18 mouse cellular contexts compared by ENCODE assay signal in genomic region chr16:78877941-78878340, GRCm38 (mm10). TPM values are rescaled to one million over a fixed set of nuclear protein-coding genes. Genes with fewer than 3 reads are reported as not detected.
DNase-seq lines count a peak whose midpoint lies in the region; ATAC-seq and TF ChIP-seq lines count a peak whose summit lies in the region.
"Had no signal": no experiment of that assay in that cellular context is flagged by ENCODE, and none has a peak within 500 bp of the region (broad histone marks: within the 10 kb centered on the region; RNA-seq: fewer than 3 reads in every experiment).

No protein-coding gene starts in this region.

- intact Hi-C loops in gastrocnemius, postnatal 36 days (cut with DNase I) = no loop called here

- no peak for TF ChIP-seq CTCF in CH12.LX (conservative IDR thresholded peaks at IDR 0.05 in 1 of 2, IDR thresholded peaks at IDR 0.05 in 1 of 2; ENCODE audit: low read depth in 2 of 2, low read length in 2 of 2)
- TF ChIP-seq CTCF in brain, embryonic 14.5 days (IDR thresholded peaks at IDR 0.05; ENCODE audit: borderline replicate concordance, extremely low read depth, insufficient read depth, insufficient read length) = no peak

- no peaks in the 10 kb centered on the region for H3K79me2 ChIP-seq in CH12.LX (replicated peaks; ENCODE audit: control insufficient read depth, extremely low read depth, insufficient read depth, poor library complexity, severe bottlenecking)

- no peak for TF ChIP-seq POLR2A in CH12.LX (IDR thresholded peaks at IDR 0.05; ENCODE audit: low read depth, low read length)
- TF ChIP-seq POLR2A in brain, embryonic 14.5 days (IDR thresholded peaks at IDR 0.05; ENCODE audit: borderline replicate concordance, extremely low read depth, insufficient read depth, insufficient read length, poor library complexity, severe bottlenecking) = no peak

- H3K27me3 ChIP-seq in CH12.LX (replicated peaks) = no peaks in the 10 kb centered on the region
- H3K27me3 ChIP-seq: hindbrain, embryonic 15.5 days; limb, embryonic 12.5 days had no signal

- H3K4me3 ChIP-seq in CH12.LX (replicated peaks in 1 of 3; ENCODE audit: low read depth in 2 of 3, low read length in 2 of 3, poor library complexity in 1 of 3) = no peak overlapping the region
- H3K4me3 ChIP-seq: forebrain, embryonic 10.5 days; hindbrain, embryonic 15.5 days; limb, embryonic 12.5 days had no signal

- ATAC-seq in CD4-positive, CD25-positive, alpha-beta regulatory T cell, adult 4 months = no peak

- TF ChIP-seq RAD21 in CH12.LX (IDR thresholded peaks at IDR 0.05; ENCODE audit: low read depth, low read length) = no peak

- H3K9me3 ChIP-seq in CH12.LX (replicated peaks; ENCODE audit: low read length) = peaks cover 18% of the 10 kb centered on the region
- H3K9me3 ChIP-seq: forebrain, embryonic 10.5 days; hindbrain, embryonic 15.5 days; limb, embryonic 12.5 days had no signal

- H3K36me3 ChIP-seq in CH12.LX (replicated peaks in 1 of 2; ENCODE audit: control insufficient read depth in 1 of 2, insufficient read depth in 1 of 2, low read length in 1 of 2) = no peaks in the 10 kb centered on the region
- H3K36me3 ChIP-seq: forebrain, embryonic 10.5 days; hindbrain, embryonic 15.5 days; limb, embryonic 12.5 days had no signal

- H3K4me2 ChIP-seq in CH12.LX (ENCODE audit: insufficient read depth, low read depth, poor library complexity, severe bottlenecking) = no peak overlapping the region
- H3K4me2 ChIP-seq: hindbrain, embryonic 15.5 days; limb, embryonic 12.5 days had no signal

- TF ChIP-seq EP300 in CH12.LX (IDR thresholded peaks at IDR 0.05; ENCODE audit: low read length) = no peak

- DNase-seq in CD4-positive, CD25-positive, alpha-beta regulatory T cell, adult 2 months (ENCODE audit: low read depth, low spot score) = peak; percentile 48
- DNase-seq in CH12.LX (ENCODE audit: extremely low read depth) = peak; percentile 67
- peak; percentile 50 for DNase-seq in brain, embryonic 14.5 days (ENCODE audit: low read depth)
- DNase-seq in mesoderm, embryonic 11.5 days (ENCODE audit: low read depth, low spot score) = peak; percentile 35
- no peak for DNase-seq in frontal cortex, postnatal 25 days (ENCODE audit: low spot score in 2 of 2)
- DNase-seq in cerebellum, adult 18-20 months = no peak
- no peak for DNase-seq in gastrocnemius, postnatal 36 days
- DNase-seq: adrenal gland, adult 2 months; heart, postnatal 10 days; kidney, adult 2 months; lung, adult 2 months; thymus, adult 18-20 months had no signal

- no peak overlapping the region for H3K27ac ChIP-seq in CH12.LX (ENCODE audit: insufficient read depth, low read depth)
- H3K27ac ChIP-seq: forebrain, embryonic 10.5 days; hindbrain, embryonic 15.5 days; limb, embryonic 12.5 days had no signal

- no peak overlapping the region for H3K9ac ChIP-seq in CH12.LX (ENCODE audit: insufficient read depth, low read depth)
- H3K9ac ChIP-seq: hindbrain, embryonic 15.5 days; limb, embryonic 12.5 days had no signal

- no peaks in the 10 kb centered on the region for H3K4me1 ChIP-seq in CH12.LX (ENCODE audit: control insufficient read depth in 1 of 2, insufficient read depth in 2 of 2)
- H3K4me1 ChIP-seq: forebrain, embryonic 10.5 days; hindbrain, embryonic 15.5 days; limb, embryonic 12.5 days had no signal

- in situ Hi-C loops in CH12.LX (cut with MboI; ENCODE audit: low pct_ligation_motif_present, low pct_unique_long_range_greater_than_20kb, low sequenced_read_pairs) = no loop called here

- dilution Hi-C loops in CH12.LX (cut with MboI; ENCODE audit: extremely low pct_ligation_motif_present, extremely low pct_unique_long_range_greater_than_20kb, low sequenced_read_pairs) = no loop called here

TF ChIP-seq in CH12.LX, 34 proteins besides CTCF, POLR2A, EP300 and RAD21:
- no peak for TF ChIP-seq MEF2A (IDR thresholded peaks at IDR 0.05; ENCODE audit: borderline replicate concordance, low read depth, low read length)
- TF ChIP-seq RCOR1 (conservative IDR thresholded peaks at IDR 0.05; ENCODE audit: low read depth, low read length) = no peak
- TF ChIP-seq SIN3A (IDR thresholded peaks at IDR 0.05; ENCODE audit: low read length) = no peak
- no peak for TF ChIP-seq BHLHE40 (IDR thresholded peaks at IDR 0.05; ENCODE audit: low read depth, low read length)

RNA-seq across cellular contexts. Expression of gene Chodl, which starts 52.8 kb away (rescaled TPM):
- not detected for polyA plus RNA-seq in CD4-positive, CD25-positive, alpha-beta regulatory T cell, adult 4 months (2017; shearing (Covaris generic))
- total RNA-seq in CH12.LX (2012; rRNA removed) (not detected in 2 replicates), CH12.LX (2014; rRNA removed) (not detected in 2 replicates)
- not detected in 2 replicates for polyA plus RNA-seq in CH12.LX (2012; ENCODE audit: insufficient read length, low read depth)
- polyA plus RNA-seq in brain, embryonic 14.5 days (2012; rRNA removed) = 4.4 and 6.4 TPM in 2 replicates
- total RNA-seq in gastrocnemius, postnatal 36 days (2021) = 1 to 10 TPM; 8.4 to 9.2 TPM
- total RNA-seq: granulocyte monocyte progenitor cell, adult 5-6 weeks; megakaryocyte, adult 5-6 weeks had no signal

Comparison
In these comparisons a context has a peak if more than half of its experiments do, and no peak if none do; other contexts are left out.
1. DNase-seq: peak in CD4-positive, CD25-positive, alpha-beta regulatory T cell, adult 2 months (single experiment), CH12.LX (single experiment), brain, embryonic 14.5 days (single experiment) and mesoderm, embryonic 11.5 days (single experiment); none in frontal cortex, postnatal 25 days (0 of 2), cerebellum, adult 18-20 months (0 of 2) and gastrocnemius, postnatal 36 days (0 of 2).